Mouse (Mus musculus) gastrocnemius, postnatal 36 days (tissue): Measurements from ENCODE around the gene Best1. TPM values are rescaled to one million over a fixed set of nuclear protein-coding genes. Genes with fewer than 3 reads are reported as not detected.

Source experiments
- DNase-seq, 2 experiments: peaks; one replicate each; pipeline ENCODE4 v3.0.0; 2022
- intact Hi-C: fragments of 180-260 bp; cut with DNase I; formaldehyde crosslinking; loops from one replicate; pipeline ENCODE4 v1.15.1; 2025
- total RNA-seq, 2 experiments: library from RNA; stranded (reverse); gene quantifications; 2 replicates each; pipeline ENCODE4 v1.2.3; 2021

The Best1 gene
- total RNA-seq, 2 experiments from 2014 or later = 0.15 TPM; not detected in 1

DNA sequence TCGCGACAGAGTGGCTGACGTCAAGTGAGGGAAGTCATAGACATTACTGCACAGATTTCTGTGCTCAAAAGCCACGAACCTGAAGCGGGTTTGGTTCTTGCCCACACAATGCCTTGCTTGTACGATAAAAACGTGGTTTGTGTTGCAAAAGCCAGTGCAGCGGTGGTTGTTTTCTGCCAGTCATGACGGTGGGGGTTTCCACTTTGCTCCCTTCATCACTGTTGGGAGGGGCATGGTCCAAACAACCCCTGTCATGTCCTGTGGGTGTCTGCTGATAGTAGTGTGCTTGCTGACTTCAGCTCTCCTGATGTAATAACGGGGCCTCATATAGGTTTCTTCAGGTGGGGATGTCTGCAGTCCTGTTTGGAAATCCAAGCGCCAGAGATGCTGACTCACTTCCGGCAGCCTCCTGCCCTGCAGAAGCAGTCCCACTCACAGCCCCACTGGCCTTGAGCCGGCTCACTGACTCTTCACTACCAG is 62.6 kb downstream of the Best1 start:
- no peak for DNase-seq
- intact Hi-C loops = no loop called here

DNA sequence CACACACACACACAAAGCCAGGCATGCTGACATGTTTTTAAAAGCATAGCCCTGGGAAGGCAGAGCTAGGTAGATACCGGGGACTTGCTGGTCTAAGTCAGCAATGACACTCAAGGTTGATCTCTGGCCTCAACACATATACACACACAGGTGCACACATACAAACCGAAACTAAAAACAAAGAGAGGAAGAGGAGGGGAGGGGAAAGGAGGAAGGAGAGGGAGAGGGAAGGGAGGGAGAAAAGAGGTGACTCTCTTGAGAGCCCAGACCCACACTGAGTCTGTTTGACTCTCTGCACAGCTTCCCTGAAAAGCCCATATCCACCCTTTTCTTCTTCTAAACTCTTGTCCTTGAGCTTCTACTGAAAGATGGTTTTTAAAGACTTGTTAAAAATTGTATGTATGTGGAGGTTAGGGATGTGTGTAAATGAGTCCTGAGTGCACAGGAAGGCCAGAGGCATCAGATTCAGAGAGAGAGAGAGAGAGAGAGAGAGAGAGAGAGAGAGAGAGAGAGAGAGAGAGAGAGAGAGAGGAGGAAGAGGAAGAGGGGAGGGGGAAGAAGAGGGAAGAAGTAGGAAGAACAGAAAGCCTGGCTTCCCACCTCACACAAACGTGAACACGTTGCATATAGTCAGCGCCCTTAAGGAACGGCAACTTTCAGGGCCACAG is 63.1 kb downstream of the Best1 start:
- intact Hi-C loops = no loop called here
- no peak for DNase-seq

DNA sequence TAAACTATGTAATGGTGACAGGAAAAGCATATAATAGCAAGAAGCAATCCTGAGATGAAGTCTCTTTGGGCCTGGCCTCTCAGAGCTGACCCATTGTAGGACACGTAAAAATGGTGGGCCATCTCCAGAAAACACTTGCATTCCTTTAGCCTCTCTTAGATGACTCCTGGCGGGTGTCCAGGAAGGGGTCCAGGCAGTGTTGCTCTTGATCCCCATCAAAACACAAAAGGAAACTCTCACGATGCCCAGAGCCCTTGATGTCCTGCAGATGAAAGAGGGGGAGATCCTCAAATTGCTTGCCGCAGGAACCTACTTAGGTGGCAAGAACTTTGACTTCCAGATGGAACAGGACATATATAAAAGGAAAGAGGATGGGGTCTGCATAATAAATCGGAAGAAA is 64.0 kb downstream of the Best1 start:
- intact Hi-C loops = no loop called here
- DNase-seq = no peak

GRCm38 (mm10) chr19:9936579-9936978 is 64.9 kb downstream of the Best1 start:
- intact Hi-C loops = no loop called here
- no peak for DNase-seq

Other genes with a start within 250 kb of the Best1 start
- not detected for gene Scgb2a2, start 154.1 kb downstream of the Best1 start, total RNA-seq
- 1 to 10 TPM; 1.9 to 6.4 TPM for gene Incenp, start 102.1 kb downstream of the Best1 start, total RNA-seq
- 1,000 to 10,000 TPM; 1,946 to 2,068 TPM for gene Fth1, start 21.0 kb downstream of the Best1 start, total RNA-seq
- gene Rab3il1, start within 50 bp of the Best1 start, total RNA-seq = 1 to 10 TPM; 4.5 to 4.6 TPM
- gene Fads3, start 39.9 kb upstream of the Best1 start, total RNA-seq = 1 to 10 TPM; 2.4 to 2.9 TPM
- gene Fads2, start 100.1 kb upstream of the Best1 start, total RNA-seq = 1 to 10 TPM; 2.2 to 2.4 TPM
- 1 to 10 TPM; 5.3 to 6.3 TPM for gene Fads1, start 181.3 kb upstream of the Best1 start, total RNA-seq
- 10 to 100 TPM; 75.5 to 81.9 TPM for gene Tmem258, start 202.4 kb upstream of the Best1 start, total RNA-seq
- 1 to 10 TPM; 3.1 to 3.9 TPM for gene Fen1, start 202.5 kb upstream of the Best1 start, total RNA-seq
- under 1 TPM in 1 of 2 experiments, not detected in 1; 0.08 TPM for gene Myrf, start 239.1 kb upstream of the Best1 start, total RNA-seq